Mouse (Mus musculus) G1E (cell line): ENCODE results near the gene Rftn1. TPM values are rescaled to one million over a fixed set of nuclear protein-coding genes. Genes with fewer than 3 reads are reported as not detected.

ENCODE experiments used
- ATAC-seq: 2 replicates; pipeline ENCODE4 v1.8.0; 2016; ENCODE audit warnings: mild to moderate bottlenecking; ENCODE audit not compliant: insufficient number of reproducible peaks, poor library complexity, low FRiP score, severe bottlenecking; ENCODE audit errors: extremely low read depth
- DNase-seq: peaks from one replicate; pipeline ENCODE4 v3.0.0; 2012; ENCODE audit warnings: low spot score
- H3K27me3 ChIP-seq: 2 replicates; pipeline ENCODE4 v1.6.1; 2012; ENCODE audit warnings: mild to moderate bottlenecking, low read length, inconsistent platforms; ENCODE audit not compliant: insufficient read depth
- H3K36me3 ChIP-seq: replicated peaks from 2 replicates; pipeline ENCODE3; 2012; ENCODE audit warnings: mild to moderate bottlenecking, inconsistent platforms
- H3K4me1 ChIP-seq: 2 replicates; pipeline ENCODE4 v1.6.1; 2012; ENCODE audit warnings: low read depth, low read length, inconsistent platforms, mixed read lengths; ENCODE audit not compliant: insufficient read depth
- H3K4me3 ChIP-seq: 2 replicates; pipeline ENCODE4 v1.5.1; 2012; ENCODE audit warnings: low read depth, mild to moderate bottlenecking, inconsistent platforms, low read length, moderate library complexity, mixed read lengths
- H3K9me3 ChIP-seq: replicated peaks from 2 replicates; pipeline ENCODE4 v1.6.1; 2012; ENCODE audit warnings: inconsistent platforms
- CTCF ChIP-seq: IDR thresholded peaks from 2 replicates; pipeline ENCODE4 v1.5.1; 2012; ENCODE audit warnings: low read depth, low read length, inconsistent platforms, mixed read lengths
- GATA1 ChIP-seq: IDR thresholded peaks from 2 replicates; pipeline ENCODE4 v1.6.1; 2012; ENCODE audit warnings: borderline replicate concordance, low read length, inconsistent platforms, mixed read lengths
- GATA2 ChIP-seq: IDR thresholded peaks from 2 replicates; pipeline ENCODE4 v1.6.1; 2012; ENCODE audit warnings: low read depth, low read length, inconsistent platforms, borderline replicate concordance
- POLR2AphosphoS5 ChIP-seq: IDR thresholded peaks from 2 replicates; pipeline ENCODE4 v1.6.1; 2012; ENCODE audit warnings: low read depth, low read length, inconsistent platforms; ENCODE audit not compliant: insufficient replicate concordance
- TAL1 ChIP-seq: conservative IDR thresholded peaks from 2 replicates; pipeline ENCODE4 v1.6.1; 2012; ENCODE audit warnings: low read depth, low read length, inconsistent platforms, mixed read lengths
- polyA plus RNA-seq: library from polyadenylated mRNA; stranded (reverse); fragments of >175 nt; gene quantifications from 2 replicates; pipeline ENCODE4 v1.2.3, GENCODE M21; 2012
- total RNA-seq, 2 experiments: library from RNA; stranded (forward) in 1 of 2; stranded (reverse) in 1 of 2; fragments of 200-1000 nt in 1 of 2; fragments of >200 nt in 1 of 2; fragmentation: Nextera tagmentation in 1 of 2; gene quantifications; 2 replicates each; pipeline ENCODE4 v1.2.3; 2014 to 2017

The Rftn1 gene
- total and polyA plus RNA-seq, 3 experiments = not detected

DNA sequence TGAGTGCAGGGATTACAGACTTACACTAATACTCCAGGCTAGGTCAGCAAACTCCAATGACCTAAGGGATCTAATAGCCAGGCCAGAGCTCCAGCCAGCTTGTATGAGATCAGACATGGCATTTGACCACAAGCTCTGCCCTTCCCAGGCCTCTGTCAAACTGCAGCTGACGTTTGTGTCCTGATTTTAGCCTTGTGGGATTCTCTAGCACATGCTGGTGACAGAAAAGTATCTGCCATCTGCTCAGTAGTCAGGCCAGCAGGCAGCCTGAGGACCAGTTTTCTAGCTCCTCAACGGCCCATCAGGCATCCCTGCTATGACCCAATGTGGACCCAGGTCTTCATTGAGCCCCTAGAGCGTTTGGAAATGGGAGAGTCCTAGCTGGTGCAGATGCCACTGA is 188.3 kb downstream of the Rftn1 start:
- H3K4me1 ChIP-seq = no peaks in the 10 kb centered on the region
- H3K27me3 ChIP-seq = no peaks in the 10 kb centered on the region
- DNase-seq (no peak), ATAC-seq (no peak)
- TF ChIP-seq POLR2AphosphoS5 = no peak
- no peak for TF ChIP-seq TAL1
- no peak for TF ChIP-seq CTCF
- no peak for TF ChIP-seq GATA2
- H3K36me3 ChIP-seq = no peaks in the 10 kb centered on the region
- no peak overlapping the region for H3K4me3 ChIP-seq
- H3K9me3 ChIP-seq = peaks cover 87% of the 10 kb centered on the region

DNA sequence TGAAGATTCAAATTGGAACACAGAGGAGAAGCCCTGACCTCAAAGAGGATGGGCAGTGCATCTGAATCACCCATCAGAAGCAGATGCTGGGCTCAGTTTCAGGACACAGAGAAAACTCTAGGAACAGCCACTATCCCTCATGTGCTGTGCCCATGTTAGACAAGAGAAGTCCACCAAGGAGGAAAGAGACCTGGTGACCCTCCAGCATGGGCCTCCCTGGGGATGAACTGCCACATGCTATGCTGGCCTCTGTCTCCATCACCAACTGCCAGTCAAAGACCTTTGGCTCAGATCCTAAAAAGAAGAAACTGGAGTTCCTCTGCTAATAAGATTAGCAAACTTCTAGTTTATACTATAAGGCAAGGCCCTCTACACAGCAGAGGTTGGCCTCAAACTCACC is 188.7 kb downstream of the Rftn1 start:
- TF ChIP-seq CTCF (no peak), TAL1 (no peak), GATA1 (no peak), POLR2AphosphoS5 (no peak), GATA2 (no peak)
- no peak overlapping the region for H3K4me3 ChIP-seq
- peaks cover 87% of the 10 kb centered on the region for H3K9me3 ChIP-seq
- H3K36me3 ChIP-seq = no peaks in the 10 kb centered on the region
- no peaks in the 10 kb centered on the region for H3K27me3 ChIP-seq
- ATAC-seq = no peak
- DNase-seq = no peak
- H3K4me1 ChIP-seq = no peaks in the 10 kb centered on the region

DNA sequence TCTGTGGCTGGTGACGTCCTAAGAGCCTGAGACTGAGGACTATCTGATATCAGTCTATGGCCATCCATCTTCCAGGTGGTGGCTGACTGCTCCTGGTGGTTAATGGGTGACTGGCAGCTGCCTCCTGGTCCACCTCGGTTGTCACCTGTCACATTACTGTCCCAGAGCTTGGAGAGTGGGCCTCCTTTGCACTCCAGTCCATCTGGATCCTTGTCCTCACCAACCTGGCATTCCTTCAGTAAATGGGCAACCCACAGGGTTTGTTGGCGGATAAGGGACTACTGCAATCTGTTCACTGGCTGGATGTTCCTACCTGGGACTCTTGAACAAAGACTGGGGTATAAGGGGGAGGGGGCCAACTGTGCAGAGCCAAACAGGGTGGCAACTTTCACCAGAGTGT is 189.9 kb downstream of the Rftn1 start:
- no peak for TF ChIP-seq GATA1
- peaks cover 89% of the 10 kb centered on the region for H3K9me3 ChIP-seq
- H3K4me3 ChIP-seq = no peak overlapping the region
- no peak for ATAC-seq
- no peak for DNase-seq
- no peaks in the 10 kb centered on the region for H3K4me1 ChIP-seq
- no peaks in the 10 kb centered on the region for H3K27me3 ChIP-seq
- H3K36me3 ChIP-seq = no peaks in the 10 kb centered on the region

DNA sequence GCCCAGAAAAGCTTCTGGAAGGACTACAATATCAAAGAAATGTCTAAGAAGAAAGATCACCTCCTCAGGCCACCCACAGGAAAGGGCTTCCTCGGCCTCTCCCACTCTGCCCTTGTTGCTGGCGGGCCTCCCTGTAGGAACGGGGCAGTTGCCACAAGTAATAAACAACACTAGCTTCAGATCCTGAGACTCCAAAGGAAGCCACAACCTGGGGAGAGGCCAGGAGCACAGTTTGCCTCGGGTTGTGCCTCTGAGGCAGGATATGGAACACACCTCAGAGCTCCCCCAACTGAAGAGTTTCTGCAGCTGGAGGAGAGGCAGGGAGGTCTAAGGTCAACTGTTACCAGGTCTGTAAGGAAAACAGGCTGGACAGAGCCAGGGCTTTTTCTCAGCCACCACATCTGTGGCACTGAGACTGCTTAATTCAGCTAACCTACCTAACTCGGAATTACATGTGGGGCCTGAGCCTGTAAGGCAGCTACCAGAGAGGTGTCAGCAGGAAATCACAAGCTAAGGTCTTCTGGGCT is 193.8 kb downstream of the Rftn1 start:
- peaks cover 82% of the 10 kb centered on the region for H3K9me3 ChIP-seq
- no peaks in the 10 kb centered on the region for H3K36me3 ChIP-seq
- H3K4me3 ChIP-seq = no peak overlapping the region
- DNase-seq (no peak), ATAC-seq (no peak)
- no peaks in the 10 kb centered on the region for H3K27me3 ChIP-seq
- H3K4me1 ChIP-seq = no peaks in the 10 kb centered on the region
- TF ChIP-seq GATA1 = no peak
- TF ChIP-seq TAL1 = no peak
- no peak for TF ChIP-seq CTCF
- TF ChIP-seq POLR2AphosphoS5 = no peak
- no peak for TF ChIP-seq GATA2

DNA sequence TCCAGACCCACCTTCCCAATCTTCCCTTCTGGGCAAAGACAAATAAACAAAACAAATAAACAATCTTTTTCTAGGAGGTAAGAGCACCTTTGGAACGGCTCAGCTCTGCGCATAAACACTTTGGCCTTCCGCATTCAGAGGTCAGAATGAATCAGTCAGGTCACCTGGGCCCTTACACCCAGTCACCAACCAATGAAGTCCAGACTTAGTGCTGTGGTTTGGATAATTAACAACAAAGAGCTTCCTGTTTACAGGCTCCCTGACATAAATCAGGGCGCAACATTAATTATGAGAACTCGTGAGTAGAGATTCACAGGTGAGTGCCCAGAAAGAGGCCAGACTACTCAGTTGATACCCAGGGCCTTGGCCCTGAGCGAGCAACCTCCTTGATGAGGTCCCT is 194.4 kb downstream of the Rftn1 start:
- no peak for DNase-seq
- H3K27me3 ChIP-seq = no peaks in the 10 kb centered on the region
- H3K4me1 ChIP-seq = no peaks in the 10 kb centered on the region
- TF ChIP-seq GATA2 (no peak), CTCF (no peak), POLR2AphosphoS5 (no peak)
- peaks cover 80% of the 10 kb centered on the region for H3K9me3 ChIP-seq
- H3K36me3 ChIP-seq = no peaks in the 10 kb centered on the region
- ATAC-seq = no peak
- H3K4me3 ChIP-seq = no peak overlapping the region

DNA sequence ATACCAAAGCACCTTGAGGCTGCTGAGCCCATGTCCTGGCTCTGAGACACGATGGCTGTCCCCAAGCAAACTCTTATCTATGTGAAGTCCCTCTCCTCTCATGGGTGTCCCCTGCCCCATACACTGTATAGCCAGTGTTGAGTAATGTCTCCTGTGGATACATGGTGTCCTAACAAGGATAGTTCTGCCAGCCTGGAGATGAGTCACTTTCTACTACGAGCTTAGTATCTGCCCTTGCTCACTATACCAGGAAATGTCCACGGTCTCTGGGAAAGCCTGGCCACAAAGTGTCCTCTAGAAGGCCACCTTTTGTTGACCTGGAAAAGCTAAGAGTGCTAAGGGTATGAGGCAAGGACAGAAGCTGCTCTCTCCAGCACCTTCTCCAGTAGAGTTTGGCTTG is 195.2 kb downstream of the Rftn1 start:
- no peaks in the 10 kb centered on the region for H3K27me3 ChIP-seq
- no peak overlapping the region for H3K4me3 ChIP-seq
- H3K4me1 ChIP-seq = no peaks in the 10 kb centered on the region
- TF ChIP-seq POLR2AphosphoS5 (no peak), GATA2 (no peak), GATA1 (no peak), TAL1 (no peak), CTCF (no peak)
- DNase-seq (no peak), ATAC-seq (no peak)
- peaks cover 77% of the 10 kb centered on the region for H3K9me3 ChIP-seq
- H3K36me3 ChIP-seq = no peaks in the 10 kb centered on the region

DNA sequence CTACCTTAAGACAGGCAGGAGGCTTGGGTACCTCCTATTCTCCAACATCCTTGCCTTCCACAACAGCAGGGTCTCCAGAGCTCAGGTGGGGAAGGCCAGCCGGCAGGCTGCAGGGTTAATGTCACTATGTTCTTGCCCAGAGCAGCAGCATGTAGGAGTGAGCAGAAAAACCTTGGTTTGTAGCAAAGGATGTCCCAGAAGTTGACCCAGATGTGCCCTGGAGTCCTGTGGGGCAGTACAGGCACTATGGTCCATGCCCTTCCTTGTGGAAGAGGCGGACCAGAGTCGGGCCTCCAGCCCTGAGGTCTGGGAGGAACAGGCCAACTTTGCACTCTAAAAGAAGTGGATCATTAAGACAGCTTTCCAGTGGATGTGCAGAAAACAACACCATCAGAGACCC is 196.8 kb downstream of the Rftn1 start:
- H3K9me3 ChIP-seq = peaks cover 69% of the 10 kb centered on the region
- no peaks in the 10 kb centered on the region for H3K4me1 ChIP-seq
- H3K4me3 ChIP-seq = no peak overlapping the region
- H3K27me3 ChIP-seq = no peaks in the 10 kb centered on the region
- no peaks in the 10 kb centered on the region for H3K36me3 ChIP-seq
- DNase-seq = no peak
- no peak for ATAC-seq
- TF ChIP-seq CTCF = no peak
- TF ChIP-seq GATA1 = no peak
- no peak for TF ChIP-seq POLR2AphosphoS5
- TF ChIP-seq TAL1 = no peak
- TF ChIP-seq GATA2 = no peak
